Comparison of ENCODE assay signal across 1 mouse cellular context in the genomic region with DNA sequence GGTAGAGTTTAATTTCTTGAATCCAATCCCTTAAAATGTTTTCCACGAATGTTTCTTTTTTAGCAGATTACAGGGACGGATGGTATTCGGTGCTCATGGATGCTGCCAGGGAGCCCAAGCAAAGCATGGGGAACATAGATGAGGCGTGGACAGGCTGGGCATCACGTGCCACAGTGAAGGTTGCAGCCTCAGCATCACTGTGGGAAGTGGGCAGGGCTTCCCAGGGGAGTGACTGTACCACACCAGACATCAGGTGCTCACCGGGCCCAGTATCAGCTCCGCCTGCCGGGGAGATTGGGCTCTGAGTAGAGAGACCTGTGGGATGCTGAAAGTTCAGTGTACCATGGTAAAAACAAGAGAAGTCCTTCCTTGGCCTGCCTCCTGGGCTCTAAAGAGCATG.
TF ChIP-seq lines count a peak whose summit lies in the region.

No protein-coding gene starts in this region.

TF ChIP-seq in CH12.LX, 34 proteins besides CTCF, POLR2A, EP300 and RAD21:
- TF ChIP-seq MYC (IDR thresholded peaks at IDR 0.05; ENCODE audit: low read depth, low read length) (no peak), KAT2A (IDR thresholded peaks at IDR 0.05; ENCODE audit: insufficient replicate concordance, low read length) (no peak), PAX5 (IDR thresholded peaks at IDR 0.05; ENCODE audit: low read length) (no peak), USF1 (IDR thresholded peaks at IDR 0.05; ENCODE audit: low read depth, low read length) (peak; percentile 27; the same call in 1 of the 2 replicates), HCFC1 (IDR thresholded peaks at IDR 0.05; ENCODE audit: low read depth, low read length) (no peak), E2F4 (IDR thresholded peaks at IDR 0.05; ENCODE audit: insufficient replicate concordance, low read depth, low read length) (no peak), MAX (IDR thresholded peaks at IDR 0.05; ENCODE audit: low read length) (0 out of 2 replicates have a peak, but pooled peaks have one; percentile 22), BHLHE40 (IDR thresholded peaks at IDR 0.05; ENCODE audit: low read depth, low read length) (peak; percentile 77)
